Mouse (Mus musculus): ENCODE results near the gene Mst1r. TPM values are rescaled to one million over a fixed set of nuclear protein-coding genes. Genes with fewer than 3 reads are reported as not detected.

The Mst1r gene
- total RNA-seq, 2 experiments from 2014 or later = 1.2 to 1.7 TPM

DNA sequence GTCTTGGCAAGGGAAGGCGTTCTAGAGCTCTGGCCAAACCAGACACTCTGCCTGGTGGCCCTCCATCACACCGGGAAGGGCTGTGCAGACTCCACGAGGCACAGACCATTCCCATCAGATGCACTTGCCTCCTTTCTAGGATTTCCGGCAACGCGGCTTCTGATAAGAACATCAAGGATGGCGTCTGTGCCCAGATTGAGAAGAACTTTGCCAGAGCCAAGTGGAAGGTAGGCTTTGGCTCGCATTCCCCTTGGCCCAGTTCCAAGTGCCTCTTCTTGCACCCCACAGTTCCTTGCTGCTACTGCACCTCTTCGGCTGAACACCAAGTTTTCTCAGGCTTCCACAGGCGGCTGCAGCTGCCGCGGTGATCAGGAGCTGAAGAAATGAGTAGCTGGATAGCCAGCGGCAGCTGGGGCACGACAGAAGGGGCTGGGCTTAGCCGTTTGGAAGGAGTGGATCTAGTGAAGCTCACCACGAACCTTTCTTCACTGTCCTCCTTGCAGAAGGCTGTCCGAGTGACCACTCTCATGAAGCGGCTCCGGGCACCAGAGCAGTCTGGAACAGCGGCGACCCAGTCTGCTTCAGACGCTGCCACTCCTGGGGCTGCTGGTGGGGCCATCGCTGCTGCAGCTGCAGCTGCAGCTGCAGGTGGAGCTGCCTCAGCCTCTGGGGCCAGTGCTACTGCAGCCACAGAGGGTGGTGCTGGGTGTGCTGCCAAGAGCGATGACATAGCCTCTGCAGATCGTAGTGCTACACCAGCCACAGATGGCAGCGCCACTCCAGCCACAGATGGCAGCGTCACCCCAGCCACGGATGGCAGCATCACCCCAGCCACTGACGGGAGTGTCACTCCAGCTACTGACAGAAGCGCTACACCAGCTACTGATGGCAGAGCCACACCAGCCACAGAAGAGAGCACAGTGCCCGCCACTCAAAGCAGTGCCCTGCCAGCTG lies 40.8 kb downstream of the Mst1r start:
- no peak for DNase-seq (ENCODE audit: low spot score in 2 of 2)
- intact Hi-C loops (cut with DNase I) = no loop called here

- no peak for DNase-seq (ENCODE audit: low spot score in 2 of 2)
- intact Hi-C loops (cut with DNase I) = no loop called here
Observed at GRCm38 (mm10) chr9:107949184-107949921, 42.7 kb downstream of the Mst1r start.

GRCm38 (mm10) chr9:107949922-107950235 lies 43.2 kb downstream of the Mst1r start, which contains the start of gene Traip:
TSS of gene Traip (plus strand) at chr9:107950136.
- intact Hi-C loops (cut with DNase I) = no loop called here

DNA sequence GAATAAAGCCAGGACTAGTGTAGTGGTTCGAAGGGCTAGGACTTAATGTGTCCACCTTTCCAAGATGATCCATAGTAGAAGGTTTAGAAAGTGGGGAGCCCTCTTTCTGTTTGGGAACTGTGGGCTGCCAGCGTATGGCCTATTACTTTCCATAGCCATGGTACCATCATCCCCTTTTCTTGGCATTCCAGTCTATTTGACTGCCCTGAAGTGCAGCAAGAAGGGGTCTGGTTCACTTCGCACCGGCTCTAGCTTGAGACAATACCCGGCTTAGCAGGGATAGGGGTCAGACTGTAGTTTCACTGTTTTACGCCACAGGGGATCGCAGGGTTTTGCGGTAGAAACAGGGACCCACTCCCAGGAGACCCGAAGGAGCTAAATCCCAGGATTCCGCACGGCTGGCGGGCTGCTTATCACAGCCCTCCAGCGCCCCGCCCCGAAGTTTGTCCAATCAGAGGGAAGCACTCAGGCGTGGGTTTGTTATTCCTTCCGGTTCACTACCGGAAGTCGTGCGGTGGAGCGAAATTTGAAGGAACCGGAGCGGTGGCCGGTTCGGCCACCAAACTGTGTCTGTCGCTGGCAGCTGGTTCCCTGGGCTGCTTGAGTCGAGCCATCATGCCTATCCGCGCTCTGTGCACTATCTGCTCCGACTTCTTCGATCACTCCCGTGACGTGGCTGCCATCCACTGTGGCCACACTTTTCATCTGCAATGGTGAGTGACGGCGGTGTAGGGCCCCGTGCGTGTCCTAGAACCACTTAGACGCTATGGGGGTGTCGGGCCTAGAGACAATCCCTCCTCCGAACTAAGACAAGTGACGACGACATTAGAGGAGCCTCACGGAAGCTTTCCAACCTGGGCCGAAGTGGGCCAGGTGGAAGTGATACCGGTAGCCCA lies 44.0 kb downstream of the Mst1r start:
- intact Hi-C loops (cut with DNase I) = no loop called here
- peak; percentile 92 to 94 for DNase-seq (ENCODE audit: low spot score in 2 of 2)

More at GRCm38 (mm10) chr9:107949922-107950235, 43.2 kb downstream of the Mst1r start, which contains the start of gene Traip:
- no peak for DNase-seq (ENCODE audit: low spot score in 2 of 2)

DNA sequence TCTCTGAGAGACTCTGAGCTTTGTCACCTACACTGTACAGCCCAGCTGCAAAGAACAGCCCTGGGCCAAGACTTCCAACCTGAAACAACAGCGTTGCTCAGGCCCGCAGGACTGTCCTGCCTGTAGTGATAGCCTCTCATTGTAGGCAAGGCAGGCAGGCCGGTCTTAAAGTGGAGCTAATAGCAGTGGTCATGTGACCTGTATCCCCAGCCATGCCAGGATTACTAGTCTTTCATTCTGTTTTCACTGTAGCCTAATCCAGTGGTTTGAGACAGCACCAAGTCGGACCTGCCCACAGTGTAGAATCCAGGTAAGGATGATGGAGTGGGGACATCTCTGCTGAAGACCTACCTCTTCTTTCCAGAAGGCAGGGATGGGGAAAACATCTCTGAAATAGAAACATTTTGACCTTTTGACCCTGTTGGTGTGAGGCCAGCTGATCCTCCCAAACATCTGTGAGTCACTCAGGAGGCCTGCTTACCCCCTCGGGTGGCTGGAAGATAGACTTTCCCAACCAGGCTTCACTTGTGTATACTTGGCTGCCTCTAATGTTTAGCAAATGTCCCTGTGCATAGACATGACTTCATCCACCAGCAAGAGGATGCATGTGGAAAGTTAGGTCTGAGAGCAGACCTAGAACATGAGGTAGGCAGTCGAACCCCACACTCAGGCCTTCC lies 49.1 kb downstream of the Mst1r start:
- intact Hi-C loops (cut with DNase I) = no loop called here
- no peak for DNase-seq (ENCODE audit: low spot score in 2 of 2)

- intact Hi-C loops (cut with DNase I) = no loop called here
- no peak for DNase-seq (ENCODE audit: low spot score in 2 of 2)
Observed at GRCm38 (mm10) chr9:107957141-107957540, 50.5 kb downstream of the Mst1r start.

DNA sequence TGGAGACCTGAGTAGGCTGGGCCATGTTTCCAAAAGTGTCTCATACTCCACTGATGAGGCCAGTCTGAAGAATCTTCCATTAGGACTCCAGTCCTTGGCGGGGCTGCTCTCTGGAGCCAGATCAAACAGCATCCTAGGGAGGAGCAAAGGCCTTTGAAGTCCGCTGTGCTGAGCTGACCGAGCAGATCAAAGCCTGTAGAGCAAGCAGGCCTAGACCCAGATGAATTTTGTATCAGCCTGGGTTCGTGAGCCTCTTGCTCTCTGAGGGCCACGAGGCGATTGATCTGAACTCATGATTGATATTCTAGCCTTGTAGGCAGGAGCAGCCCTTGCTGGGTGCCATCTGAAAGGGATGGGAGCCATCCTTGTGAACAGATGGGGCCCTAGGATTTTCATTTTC lies 53.2 kb downstream of the Mst1r start:
- intact Hi-C loops (cut with DNase I) = loop anchor here (5.0 kb wide), 1 partner anchor 87 kb away; the partner anchor contains the start of gene Gmppb
- DNase-seq (ENCODE audit: low spot score in 2 of 2) = no peak

DNA sequence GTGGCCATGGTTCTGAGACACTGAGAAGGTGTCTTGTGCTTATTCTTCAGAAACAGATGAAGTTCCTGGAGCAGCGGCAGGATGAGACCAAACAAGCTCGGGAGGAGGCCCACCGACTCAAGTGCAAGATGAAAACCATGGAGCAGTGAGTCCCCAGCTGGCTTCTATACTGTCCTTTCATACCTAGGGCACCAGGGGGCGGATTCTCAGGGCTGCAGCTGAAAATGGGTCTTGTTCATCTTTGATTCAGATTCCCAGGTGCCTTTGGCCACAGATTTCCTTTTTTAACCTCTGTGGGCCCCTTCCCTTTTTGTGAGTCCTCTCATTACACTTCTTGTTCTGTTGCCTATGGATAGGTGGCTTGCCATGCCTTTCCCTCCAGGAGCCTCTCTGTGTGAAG lies 54.3 kb downstream of the Mst1r start:
- intact Hi-C loops (cut with DNase I) = loop anchor here (5.0 kb wide), 1 partner anchor 86 kb away; the partner anchor contains the start of gene Gmppb
- no peak for DNase-seq (ENCODE audit: low spot score in 2 of 2)

- intact Hi-C loops (cut with DNase I) = loop anchor here (5.0 kb wide), 1 partner anchor 86 kb away; the partner anchor contains the start of gene Gmppb
- peak; percentile 86 to 93 for DNase-seq (ENCODE audit: low spot score in 2 of 2)
Observed at GRCm38 (mm10) chr9:107961351-107961762, 54.7 kb downstream of the Mst1r start.

- DNase-seq (ENCODE audit: low spot score in 2 of 2) = peak; percentile 73 to 87
- intact Hi-C loops (cut with DNase I) = loop anchor here (2.0 to 5.0 kb wide), 2 partner anchors 57 to 85 kb away; partner anchors contain the start of gene Gmppb
Observed at GRCm38 (mm10) chr9:107961881-107962280, 55.2 kb downstream of the Mst1r start.

DNA sequence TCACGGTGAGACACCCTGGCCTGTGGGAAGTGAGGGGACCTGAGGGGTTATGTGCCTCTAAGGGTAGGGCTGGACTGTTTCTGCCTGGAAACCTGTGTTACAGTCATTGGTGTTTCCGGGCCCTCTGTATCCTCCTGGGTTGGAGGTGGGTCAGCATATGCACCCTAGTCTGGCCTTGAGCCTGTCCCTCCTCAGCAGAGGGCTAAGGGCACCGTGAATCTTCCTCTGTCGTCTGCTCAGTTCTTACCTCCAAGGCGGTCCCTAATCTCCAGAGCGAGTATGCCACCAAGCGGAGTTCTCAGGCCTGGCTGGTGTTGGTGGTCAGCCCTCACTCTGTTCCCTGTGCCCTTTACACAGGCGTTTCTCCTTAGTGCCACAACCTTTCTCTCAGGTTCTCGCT lies 56.2 kb downstream of the Mst1r start:
- no peak for DNase-seq (ENCODE audit: low spot score in 2 of 2)
- intact Hi-C loops (cut with DNase I) = loop anchor here (2.0 to 5.0 kb wide), 2 partner anchors 58 to 84 kb away; partner anchors contain the start of gene Gmppb

DNA sequence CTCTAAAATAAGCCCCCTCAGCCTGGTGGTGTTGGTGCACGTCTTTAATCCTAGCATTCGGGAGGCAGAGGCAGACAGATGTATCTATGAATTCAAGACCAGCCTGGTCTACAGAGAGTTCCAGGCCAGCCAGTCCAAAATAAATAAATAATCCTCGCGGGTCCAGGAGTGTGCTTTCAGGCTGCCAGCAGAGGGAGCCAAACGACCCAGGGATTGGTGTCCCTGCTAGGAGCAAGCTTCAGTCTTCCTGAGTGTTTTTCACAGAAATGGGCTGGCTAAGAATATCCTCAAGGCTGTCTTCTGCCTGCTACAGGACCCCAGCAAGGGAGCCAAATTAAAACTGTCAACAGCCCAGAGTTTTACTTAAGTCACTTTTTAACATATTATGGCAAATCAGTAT lies 57.0 kb downstream of the Mst1r start:
- intact Hi-C loops (cut with DNase I) = loop anchor here (2.0 to 5.0 kb wide), 2 partner anchors 59 to 84 kb away; partner anchors contain the start of gene Gmppb

DNA sequence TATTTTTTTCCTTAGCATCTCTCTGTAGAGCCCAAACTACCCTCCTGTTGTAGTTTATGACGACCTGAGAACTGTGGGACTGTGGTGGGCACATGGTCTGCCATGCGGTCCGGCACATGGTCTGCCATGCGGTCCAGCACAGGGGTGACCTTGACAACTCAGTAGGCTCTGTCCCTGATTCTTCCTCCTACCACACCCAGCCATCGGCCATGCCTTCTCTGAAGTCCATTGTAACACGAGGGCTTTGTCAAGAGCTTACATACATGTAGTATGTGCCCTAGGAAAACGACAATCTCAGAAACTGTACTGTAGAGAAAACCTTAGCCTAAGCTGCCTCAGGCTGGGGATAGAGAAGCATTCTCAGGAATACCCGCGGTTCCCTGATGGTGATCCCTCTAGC lies 58.0 kb downstream of the Mst1r start:
- DNase-seq (ENCODE audit: low spot score in 2 of 2) = no peak
- intact Hi-C loops (cut with DNase I) = loop anchor here (5.0 kb wide), 1 partner anchor 83 kb away; the partner anchor contains the start of gene Gmppb

More for the DNA sequence above, 57.0 kb downstream of the Mst1r start:
- peak; percentile 75 to 88 for DNase-seq (ENCODE audit: low spot score in 2 of 2)

DNA sequence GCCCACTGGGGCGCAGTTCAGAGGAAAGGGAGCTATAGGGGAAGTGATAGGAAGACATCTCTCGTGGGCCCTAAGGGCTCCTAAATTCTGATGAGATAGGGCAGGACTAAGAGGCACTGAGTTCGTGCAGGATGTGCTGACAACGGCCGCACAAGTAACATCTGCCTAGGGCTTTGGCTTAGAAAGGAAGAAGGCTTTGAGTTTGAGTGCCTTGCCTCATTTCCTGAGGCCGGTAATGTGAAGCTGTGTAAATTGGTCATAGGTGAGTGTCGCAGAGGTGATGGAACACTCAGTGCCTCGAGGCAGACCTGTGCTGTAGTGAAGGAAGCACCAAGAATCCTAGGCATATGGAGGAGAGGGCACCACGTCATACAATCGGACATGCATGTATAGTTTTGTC lies 60.0 kb downstream of the Mst1r start:
- intact Hi-C loops (cut with DNase I) = no loop called here
- DNase-seq (ENCODE audit: low spot score in 2 of 2) = no peak

- no peak for DNase-seq (ENCODE audit: low spot score in 2 of 2)
- intact Hi-C loops (cut with DNase I) = no loop called here
Observed at GRCm38 (mm10) chr9:107967437-107967836, 60.8 kb downstream of the Mst1r start.

DNA sequence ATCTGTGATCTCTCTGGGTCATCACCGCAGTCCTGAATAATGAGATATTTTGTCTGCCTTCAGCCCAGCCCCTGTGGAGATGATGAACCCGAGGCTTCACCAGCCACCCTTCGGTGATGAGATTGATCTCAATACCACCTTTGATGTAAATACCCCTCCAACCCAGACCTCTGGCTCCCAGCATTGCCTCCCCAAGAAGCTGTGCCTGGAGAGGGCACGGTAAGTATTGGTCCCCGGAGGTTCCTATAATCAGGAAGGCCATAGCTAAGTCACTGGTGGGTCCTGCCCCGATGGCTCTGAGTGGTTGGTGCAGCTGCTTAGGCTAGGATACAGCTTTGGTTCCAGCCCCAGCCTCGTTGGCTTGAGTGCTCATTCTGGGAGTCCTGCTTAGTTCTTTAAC lies 61.9 kb downstream of the Mst1r start:
- intact Hi-C loops (cut with DNase I) = no loop called here
- DNase-seq (ENCODE audit: low spot score in 2 of 2) = no peak

Data from left cerebral cortex, postnatal 14 days (tissue).